Mouse (Mus musculus) G1E (cell line): ENCODE data around the gene Kiz.

Experiments
- CTCF ChIP-seq: IDR thresholded peaks from 2 replicates; pipeline ENCODE4 v1.5.1; 2012; ENCODE audit warnings: low read depth, low read length, inconsistent platforms, mixed read lengths
- POLR2AphosphoS5 ChIP-seq: IDR thresholded peaks from 2 replicates; pipeline ENCODE4 v1.6.1; 2012; ENCODE audit warnings: low read depth, low read length, inconsistent platforms; ENCODE audit not compliant: insufficient replicate concordance

GRCm38 (mm10) chr2:146823483-146823951 is 32.1 kb upstream of the Kiz start:
- no peak for TF ChIP-seq CTCF
- no peak for TF ChIP-seq POLR2AphosphoS5
